Mouse (Mus musculus): Measurements from ENCODE around the gene Zscan5b. TPM values are rescaled to one million over a fixed set of nuclear protein-coding genes. Genes with fewer than 3 reads are reported as not detected.
"Not testable (repeated sequence)": the region's sequence is repeated elsewhere in the genome, so short reads cannot be mapped to it uniquely, and the experiment has no call there.

Zscan5b gene
- polyA plus RNA-seq, 1 experiment from 2014 or later, result not detected

DNA sequence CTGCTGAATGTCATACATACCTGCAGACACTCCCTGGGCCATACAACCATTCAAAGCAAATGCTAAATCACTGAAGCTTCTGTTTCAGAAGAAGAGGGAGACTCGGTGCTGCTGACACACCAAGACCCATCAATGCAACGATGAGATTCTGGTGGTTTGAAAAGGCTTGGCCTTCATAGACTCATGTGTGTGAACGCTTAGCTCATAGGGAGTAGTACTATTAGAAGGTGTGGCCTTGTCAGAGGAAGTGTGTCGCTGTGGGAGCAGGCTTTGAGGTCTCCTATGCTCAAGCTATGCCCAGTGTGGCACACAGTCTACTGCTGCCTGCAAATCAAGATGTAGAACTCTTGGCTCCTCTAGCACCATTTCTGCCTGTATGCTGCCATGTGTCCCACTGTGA is 35.3 kb downstream of the Zscan5b start:
- Histone ChIP-seq H3K4me1 (no peaks in the 10 kb centered on the region), H3K27ac (replicated peaks) (no peak overlapping the region), H3K4me3 (no peak overlapping the region), H3K9me3 (peaks cover 19% of the 10 kb centered on the region), H3K36me3 (replicated peaks) (no peaks in the 10 kb centered on the region), H3K27me3 (replicated peaks; ENCODE audit: low read depth, poor library complexity, severe bottlenecking) (no peaks in the 10 kb centered on the region)
- DNase-seq (ENCODE audit: low spot score), result no peak
- 87% methylated on average over 4 of the region's 4 CpGs for WGBS

DNA sequence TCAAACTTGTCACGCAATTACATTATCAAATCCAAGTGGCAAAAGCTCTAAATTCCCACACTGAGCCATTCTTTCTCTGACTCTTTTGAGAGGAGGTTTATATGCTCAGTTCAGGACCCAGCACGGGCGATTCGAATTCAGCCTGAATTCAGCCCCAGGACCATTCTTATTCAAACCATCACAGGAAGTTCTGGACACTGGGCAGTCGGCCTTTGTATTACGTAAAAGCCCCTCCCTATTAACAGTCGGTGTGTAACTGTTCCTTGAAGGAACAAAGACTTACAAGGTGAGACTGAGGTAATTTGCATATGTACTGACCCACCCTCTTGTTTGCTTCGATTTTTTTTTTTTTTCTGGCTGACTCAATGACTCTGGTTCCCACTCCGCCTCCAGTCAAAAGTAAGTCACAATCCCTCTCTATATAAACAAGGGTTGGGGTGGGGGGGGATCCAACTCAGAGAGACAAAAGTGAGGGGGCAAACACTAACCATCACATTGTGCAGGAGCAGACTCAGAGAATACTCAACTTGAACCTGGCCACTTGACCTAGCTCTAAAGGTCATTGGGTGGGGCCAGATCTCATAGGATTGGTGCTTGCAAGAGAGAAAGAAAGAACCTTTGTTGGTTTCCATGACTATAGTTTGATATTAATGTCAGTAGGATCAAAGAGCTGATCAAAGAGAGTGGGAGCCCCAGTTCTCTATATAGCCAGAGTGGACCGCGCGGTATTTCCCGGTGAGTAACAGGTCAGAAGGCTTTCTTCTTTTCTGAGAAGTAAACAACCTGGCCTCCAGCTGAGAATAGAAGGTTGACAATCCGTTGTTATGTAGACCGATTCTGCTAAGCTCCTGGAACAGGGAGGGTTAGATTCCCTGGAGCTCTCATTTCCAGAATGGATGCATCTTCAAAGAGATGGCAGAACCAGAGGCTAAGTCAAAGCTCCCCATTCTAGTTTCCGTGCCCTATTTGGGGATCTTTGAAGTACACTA is 36.4 kb downstream of the Zscan5b start:
- 31% methylated on average over 16 of the region's 16 CpGs for WGBS
- Histone ChIP-seq H3K4me3 (no peak overlapping the region), H3K27me3 (replicated peaks; ENCODE audit: low read depth, poor library complexity, severe bottlenecking) (no peaks in the 10 kb centered on the region), H3K27ac (replicated peaks) (no peak overlapping the region), H3K9me3 (peaks cover 13% of the 10 kb centered on the region; the same call in 1 of the 2 replicates), H3K4me1 (no peaks in the 10 kb centered on the region), H3K36me3 (replicated peaks) (no peaks in the 10 kb centered on the region)
- no peak for DNase-seq (ENCODE audit: low spot score)

DNA sequence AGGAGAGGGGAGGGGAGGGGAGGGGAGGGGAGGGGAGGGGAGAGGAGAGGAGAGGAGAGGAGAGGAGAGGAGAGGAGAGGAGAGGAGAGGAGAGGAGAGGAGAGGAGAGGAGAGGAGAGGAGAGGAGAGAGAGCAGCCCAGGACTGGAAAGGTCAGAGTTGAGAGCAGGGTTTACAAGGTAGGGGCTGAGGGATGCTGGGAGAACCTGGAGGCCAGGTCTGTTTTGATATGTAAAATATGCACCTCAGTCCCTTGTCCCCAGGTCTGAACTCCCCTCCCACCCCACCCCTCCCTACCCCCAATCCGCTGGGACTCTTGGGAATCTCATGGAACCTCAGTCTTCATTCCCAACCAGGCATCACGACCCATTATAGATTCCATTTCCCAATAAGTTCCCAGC is 37.9 kb downstream of the Zscan5b start:
- H3K9me3 ChIP-seq, result peaks cover 13% of the 10 kb centered on the region; the same call in 1 of the 2 replicates
- DNase-seq (ENCODE audit: low spot score); H3K27me3 ChIP-seq (replicated peaks; ENCODE audit: low read depth, poor library complexity, severe bottlenecking); H3K4me1 ChIP-seq; H3K4me3 ChIP-seq; H3K27ac ChIP-seq (replicated peaks); H3K36me3 ChIP-seq (replicated peaks): not testable (repeated sequence)
- 33% methylated on average over 2 of the region's 2 CpGs for WGBS

DNA sequence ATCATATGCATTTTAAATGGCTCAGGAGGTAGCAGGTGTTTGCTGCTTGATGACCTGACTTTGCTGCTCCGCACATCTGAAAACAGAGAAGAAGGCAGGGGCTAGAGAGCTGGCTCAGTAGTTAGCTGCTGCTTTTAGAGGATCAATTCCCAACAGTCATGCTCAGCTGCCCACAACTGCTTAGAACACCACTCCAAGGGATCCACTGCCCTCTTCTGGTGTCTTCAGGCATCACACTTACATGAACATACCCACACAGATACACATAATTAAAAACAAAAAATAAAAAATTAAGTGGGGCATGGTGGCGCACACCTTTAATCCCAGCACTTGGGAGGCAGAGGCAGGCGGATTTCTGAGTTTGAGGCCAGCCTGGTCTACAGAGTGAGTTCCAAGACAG is 40.0 kb downstream of the Zscan5b start:
- DNase-seq (ENCODE audit: low spot score), result no peak
- WGBS, result 82% methylated on average over 3 of the region's 3 CpGs

DNA sequence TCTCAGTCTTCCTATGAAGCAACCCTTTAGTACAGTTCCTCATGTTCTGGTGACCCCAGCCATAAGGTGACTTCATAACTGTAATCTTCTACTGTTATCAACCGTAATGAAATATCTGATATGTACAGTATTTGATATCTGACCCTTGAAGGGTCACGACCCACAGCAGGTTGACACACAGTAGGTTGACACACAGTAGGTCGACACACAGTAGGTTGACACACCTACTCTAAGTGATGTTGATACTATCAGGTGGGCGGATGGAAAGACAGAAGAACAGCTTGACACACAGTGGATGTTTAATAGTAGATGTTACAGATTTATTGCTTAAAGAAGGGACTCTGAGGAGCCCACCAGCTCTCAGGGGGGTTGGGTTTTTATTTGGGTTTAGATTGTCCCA is 40.9 kb downstream of the Zscan5b start:
- H3K4me3 ChIP-seq, result no peak overlapping the region
- H3K9me3 ChIP-seq, result peaks cover 13% of the 10 kb centered on the region; the same call in 1 of the 2 replicates
- no peak for DNase-seq (ENCODE audit: low spot score)
- H3K36me3 ChIP-seq (replicated peaks), result no peaks in the 10 kb centered on the region
- no peaks in the 10 kb centered on the region for H3K4me1 ChIP-seq
- H3K27ac ChIP-seq (replicated peaks), result no peak overlapping the region
- H3K27me3 ChIP-seq (replicated peaks; ENCODE audit: low read depth, poor library complexity, severe bottlenecking), result no peaks in the 10 kb centered on the region
- WGBS, result 84% methylated on average over 4 of the region's 4 CpGs

More for the DNA sequence above, 40.0 kb downstream of the Zscan5b start:
- Histone ChIP-seq H3K9me3 (peaks cover 15% of the 10 kb centered on the region; the same call in 1 of the 2 replicates), H3K27ac (replicated peaks) (no peak overlapping the region), H3K36me3 (replicated peaks) (no peaks in the 10 kb centered on the region), H3K4me3 (no peak overlapping the region), H3K27me3 (replicated peaks; ENCODE audit: low read depth, poor library complexity, severe bottlenecking) (no peaks in the 10 kb centered on the region), H3K4me1 (no peaks in the 10 kb centered on the region)

DNA sequence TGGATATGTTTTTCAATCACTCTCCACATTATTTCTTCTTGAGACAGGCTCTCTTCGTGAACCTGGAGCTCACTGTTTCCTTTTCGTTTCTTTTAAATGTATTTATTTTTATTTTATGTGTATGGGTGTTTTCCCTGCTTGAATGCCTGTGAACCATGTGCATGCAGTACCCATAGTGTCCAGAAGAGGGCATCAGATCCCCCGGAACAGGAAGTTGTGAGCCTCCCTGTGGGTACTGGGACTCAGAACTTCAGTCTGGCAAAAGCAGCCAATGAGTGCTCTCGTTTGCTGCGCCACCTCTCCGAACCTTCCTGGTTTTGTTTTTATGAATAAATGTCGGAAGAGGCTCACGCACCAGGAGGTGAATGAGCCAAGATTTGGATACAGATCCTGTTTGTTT is 43.6 kb downstream of the Zscan5b start:
- Histone ChIP-seq H3K27ac (replicated peaks) (no peak overlapping the region), H3K4me3 (no peak overlapping the region), H3K4me1 (no peaks in the 10 kb centered on the region), H3K27me3 (replicated peaks; ENCODE audit: low read depth, poor library complexity, severe bottlenecking) (no peaks in the 10 kb centered on the region), H3K9me3 (peaks cover 13% of the 10 kb centered on the region; the same call in 1 of the 2 replicates), H3K36me3 (replicated peaks) (no peaks in the 10 kb centered on the region)
- WGBS, result 65% methylated on average over 8 of the region's 8 CpGs
- peak; percentile 32 for DNase-seq (ENCODE audit: low spot score)

DNA sequence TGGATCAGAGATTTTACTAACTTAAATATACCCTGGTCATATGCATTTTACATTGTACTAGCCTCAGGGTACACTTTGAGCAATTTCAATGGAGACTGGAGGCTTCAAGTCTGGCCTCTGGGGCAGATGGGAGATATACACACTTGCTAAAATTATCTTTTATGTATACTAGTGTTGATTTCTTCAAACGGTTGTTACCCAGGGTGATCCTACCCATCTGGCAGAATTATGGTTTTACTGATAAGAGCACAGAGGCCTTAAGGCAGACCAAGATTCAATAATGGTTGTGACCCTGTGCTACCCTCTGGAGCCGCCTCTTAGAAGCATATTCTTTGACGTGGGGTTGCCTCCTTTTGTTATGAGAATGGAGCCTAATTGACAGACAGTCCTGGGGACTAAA is 55.8 kb downstream of the Zscan5b start:
- whole genome bisulfite sequencing, result 68% methylated on average over 3 of the region's 3 CpGs
- no peak overlapping the region for H3K4me3 ChIP-seq
- H3K27me3 ChIP-seq (replicated peaks; ENCODE audit: low read depth, poor library complexity, severe bottlenecking), result no peaks in the 10 kb centered on the region
- H3K9me3 ChIP-seq, result no peaks in the 10 kb centered on the region
- no peaks in the 10 kb centered on the region for H3K36me3 ChIP-seq (replicated peaks)
- no peak overlapping the region for H3K27ac ChIP-seq (replicated peaks)
- DNase-seq (ENCODE audit: low spot score), result no peak
- no peaks in the 10 kb centered on the region for H3K4me1 ChIP-seq

DNA sequence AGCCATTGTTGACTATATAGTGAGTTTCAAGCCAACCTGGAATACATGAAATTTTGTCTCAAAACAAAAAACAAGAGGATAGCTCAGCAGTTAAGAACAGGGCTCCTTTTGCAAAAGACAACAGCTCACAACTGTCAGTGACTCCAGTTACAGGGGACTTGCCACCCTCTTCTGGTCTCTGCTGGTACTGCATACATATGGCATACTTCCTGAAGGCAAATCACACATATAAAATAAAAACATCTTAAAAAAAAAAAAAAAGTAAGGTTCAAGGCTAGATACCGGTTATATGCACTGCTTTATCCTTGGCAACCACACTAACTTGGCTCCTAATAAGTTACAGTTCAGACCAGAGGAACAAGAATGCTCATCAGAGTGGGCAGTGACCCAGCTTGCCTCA is 60.7 kb downstream of the Zscan5b start:
- Histone ChIP-seq H3K4me1 (peaks cover 18% of the 10 kb centered on the region), H3K27me3 (replicated peaks; ENCODE audit: low read depth, poor library complexity, severe bottlenecking) (no peaks in the 10 kb centered on the region), H3K27ac (replicated peaks) (peak overlapping the region; percentile 88; the same call in 1 of the 2 replicates), H3K9me3 (no peaks in the 10 kb centered on the region), H3K36me3 (replicated peaks) (no peaks in the 10 kb centered on the region), H3K4me3 (peak overlapping the region; percentile 64)
- WGBS, result 3% methylated on average over 1 of the region's 1 CpGs
- DNase-seq (ENCODE audit: low spot score), result peak; percentile 75

DNA sequence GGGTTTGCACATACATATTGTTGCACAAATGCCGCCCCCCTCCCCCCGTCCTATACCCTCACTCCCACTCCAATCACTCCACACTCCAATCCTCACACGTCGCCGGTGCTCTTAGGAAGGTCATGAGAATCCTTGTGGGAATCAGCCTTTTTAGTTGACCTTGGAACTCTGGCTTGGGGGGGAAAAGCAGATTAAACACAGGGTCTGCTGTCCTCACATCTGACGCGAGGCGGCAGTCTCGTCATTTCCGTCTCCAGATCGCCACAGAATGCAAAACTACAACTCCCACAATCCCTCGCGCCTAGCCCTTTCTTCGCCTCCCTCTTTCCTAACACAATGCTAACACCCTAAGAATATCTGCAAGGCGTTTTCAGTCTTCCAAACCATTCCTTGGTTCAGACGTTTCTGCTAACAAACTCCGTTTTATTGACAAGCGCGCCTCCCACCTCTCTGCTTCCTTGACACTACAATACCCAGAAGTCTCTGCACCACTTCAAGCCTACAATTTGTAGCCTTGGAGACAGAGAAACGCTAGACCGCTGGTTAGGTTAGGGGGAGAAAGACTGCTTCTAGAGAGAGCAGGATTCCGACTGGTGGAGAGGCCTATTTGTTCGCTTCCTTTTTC is 61.5 kb downstream of the Zscan5b start:
- Histone ChIP-seq H3K4me1 (peaks cover 18% of the 10 kb centered on the region), H3K27ac (replicated peaks) (peak overlapping the region; percentile 88), H3K27me3 (replicated peaks; ENCODE audit: low read depth, poor library complexity, severe bottlenecking) (no peaks in the 10 kb centered on the region), H3K4me3 (peak overlapping the region; percentile 64), H3K36me3 (replicated peaks) (no peaks in the 10 kb centered on the region), H3K9me3 (no peaks in the 10 kb centered on the region)
- 1% methylated on average over 23 of the region's 23 CpGs for WGBS
- peak; percentile 85 for DNase-seq (ENCODE audit: low spot score)

DNA sequence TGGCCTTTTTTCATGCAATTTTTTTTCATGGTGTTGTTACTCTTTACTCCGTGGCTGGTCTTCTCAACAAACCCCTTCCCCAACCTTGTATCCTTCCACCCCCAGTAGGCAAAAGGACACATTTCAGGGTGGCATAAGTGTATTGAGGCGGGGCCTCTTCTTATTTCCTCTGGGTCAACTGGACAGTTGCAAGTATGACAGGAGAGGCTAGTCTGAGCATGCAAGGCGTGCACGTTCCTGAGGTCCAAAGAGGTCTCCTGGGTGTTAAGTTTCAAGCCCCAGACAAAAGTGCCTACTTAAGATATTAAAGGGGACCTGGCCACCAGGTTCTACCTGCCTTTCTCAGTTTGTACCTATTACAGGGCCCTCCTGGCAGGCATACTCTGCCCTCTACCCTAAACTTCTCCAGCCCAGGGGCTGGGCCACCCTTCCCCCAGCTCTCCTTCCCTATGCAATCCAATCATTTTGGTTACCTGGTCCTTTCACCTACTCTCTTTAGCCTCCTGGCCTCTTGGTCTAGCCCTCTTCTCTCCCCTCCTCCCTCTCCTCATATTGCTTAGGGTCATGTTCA is 62.4 kb downstream of the Zscan5b start:
- Histone ChIP-seq H3K27ac (replicated peaks) (no peak overlapping the region), H3K4me1 (peaks cover 18% of the 10 kb centered on the region)
- 86% methylated on average over 4 of the region's 4 CpGs for WGBS

DNA sequence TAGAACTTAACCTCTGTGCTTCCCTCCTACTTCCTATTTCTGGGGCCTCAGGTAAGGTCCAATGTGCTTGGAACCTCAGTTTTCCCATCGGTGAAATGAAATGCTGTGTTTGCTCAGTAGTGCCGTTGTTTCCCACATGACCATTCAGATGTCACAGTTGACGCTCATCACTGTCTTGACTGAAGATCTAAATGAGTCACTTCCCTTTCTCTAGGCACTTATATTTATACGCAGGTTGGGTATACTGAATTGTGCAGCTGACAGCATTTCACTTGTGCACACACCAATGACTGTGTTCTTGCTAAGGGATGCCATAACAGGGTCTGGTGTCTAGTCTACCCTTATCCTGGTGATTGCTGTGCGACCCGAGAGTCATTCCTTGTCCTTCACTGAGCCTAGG is 63.3 kb downstream of the Zscan5b start:
- 88% methylated on average over 6 of the region's 6 CpGs for WGBS
- DNase-seq (ENCODE audit: low spot score), result no peak
- H3K27ac ChIP-seq (replicated peaks), result peak overlapping the region; percentile 82; the same call in 1 of the 2 replicates
- H3K4me3 ChIP-seq, result peak overlapping the region; percentile 66
- no peaks in the 10 kb centered on the region for H3K27me3 ChIP-seq (replicated peaks; ENCODE audit: low read depth, poor library complexity, severe bottlenecking)
- H3K4me1 ChIP-seq, result peaks cover 18% of the 10 kb centered on the region
- H3K36me3 ChIP-seq (replicated peaks), result no peaks in the 10 kb centered on the region
- H3K9me3 ChIP-seq, result no peaks in the 10 kb centered on the region

More for the DNA sequence above, 62.4 kb downstream of the Zscan5b start:
- Histone ChIP-seq H3K9me3 (no peaks in the 10 kb centered on the region), H3K36me3 (replicated peaks) (no peaks in the 10 kb centered on the region), H3K27me3 (replicated peaks; ENCODE audit: low read depth, poor library complexity, severe bottlenecking) (no peaks in the 10 kb centered on the region), H3K4me3 (no peak overlapping the region)
- no peak for DNase-seq (ENCODE audit: low spot score)

DNA sequence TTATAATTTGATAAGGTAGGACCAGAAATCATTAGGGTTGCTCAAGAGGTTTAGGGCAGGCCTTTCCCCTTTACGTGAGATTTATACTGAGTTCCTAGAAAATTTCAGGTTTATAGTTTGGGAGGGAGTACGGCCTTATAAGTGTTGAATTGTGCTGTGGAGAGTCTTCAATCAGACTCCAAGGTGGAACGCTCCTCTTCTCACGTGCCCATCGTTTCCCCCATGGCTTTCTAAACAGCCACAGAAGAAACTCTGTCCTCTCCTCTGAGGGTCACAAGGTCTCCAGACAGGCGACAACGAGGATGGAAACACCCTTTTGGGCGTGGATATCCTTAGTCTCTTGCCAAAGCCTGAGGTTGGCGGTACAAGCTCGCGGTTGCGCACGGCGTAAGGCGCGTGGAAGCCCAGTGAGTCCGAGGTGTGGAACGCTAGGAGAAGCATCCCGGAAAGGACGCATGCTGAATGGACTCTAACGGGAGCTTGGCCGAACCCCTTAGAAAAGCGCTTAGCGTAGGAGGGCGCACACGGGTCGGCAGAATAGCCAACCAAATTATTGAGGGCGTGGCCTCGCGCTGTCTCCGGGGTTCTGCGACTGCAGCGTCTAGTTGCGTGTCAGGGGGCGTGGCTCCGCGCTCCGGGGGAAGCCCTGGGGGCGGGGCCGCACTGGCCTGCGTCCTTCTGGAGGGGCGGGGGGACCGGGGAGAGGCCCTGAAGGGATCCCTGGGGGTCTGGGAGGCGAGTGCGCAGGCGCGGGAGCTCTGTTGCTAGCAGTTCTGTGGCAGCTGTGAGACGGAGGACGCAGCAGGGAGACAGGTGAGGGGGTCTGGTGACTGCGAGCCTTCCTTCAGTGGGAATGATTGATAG is 64.0 kb downstream of the Zscan5b start, which contains the start of gene Zfp667:
TSS of gene Zfp667 (plus strand) at position 738 of the 864 bp plus-strand sequence.
- Histone ChIP-seq H3K36me3 (replicated peaks) (no peaks in the 10 kb centered on the region), H3K27me3 (replicated peaks; ENCODE audit: low read depth, poor library complexity, severe bottlenecking) (no peaks in the 10 kb centered on the region), H3K27ac (replicated peaks) (peak within 1 kb of the TSS; percentile 82), H3K4me3 (peak within 1 kb of the TSS; percentile 66), H3K4me1 (peaks cover 18% of the 10 kb centered on the region), H3K9me3 (no peaks in the 10 kb centered on the region)
- WGBS, result 3% methylated on average over 50 of the region's 50 CpGs
- peak; percentile 99 for DNase-seq (ENCODE audit: low spot score)

Data from embryonic facial prominence, embryonic 10.5 days (tissue).